Mouse (Mus musculus) urinary bladder, postnatal 0 days (tissue): ENCODE data around the gene Abhd17a. TPM values are rescaled to one million over a fixed set of nuclear protein-coding genes. Genes with fewer than 3 reads are reported as not detected.

Experiments used
- microRNA-seq: library from miRNA; unstranded; fragments of <30 nt; microRNA quantifications from one replicate; pipeline ENCODE4, GENCODE M21; 2016
- polyA plus RNA-seq: library from polyadenylated mRNA; unstranded; fragments of >200 nt; fragmentation: Nextera tagmentation; extraction: Ambion mirVana; gene quantifications from 2 replicates; pipeline ENCODE4 v1.2.1, GENCODE M21; 2015

The Abhd17a gene
- 73.0 and 80.4 TPM in 2 replicates for polyA plus RNA-seq

DNA sequence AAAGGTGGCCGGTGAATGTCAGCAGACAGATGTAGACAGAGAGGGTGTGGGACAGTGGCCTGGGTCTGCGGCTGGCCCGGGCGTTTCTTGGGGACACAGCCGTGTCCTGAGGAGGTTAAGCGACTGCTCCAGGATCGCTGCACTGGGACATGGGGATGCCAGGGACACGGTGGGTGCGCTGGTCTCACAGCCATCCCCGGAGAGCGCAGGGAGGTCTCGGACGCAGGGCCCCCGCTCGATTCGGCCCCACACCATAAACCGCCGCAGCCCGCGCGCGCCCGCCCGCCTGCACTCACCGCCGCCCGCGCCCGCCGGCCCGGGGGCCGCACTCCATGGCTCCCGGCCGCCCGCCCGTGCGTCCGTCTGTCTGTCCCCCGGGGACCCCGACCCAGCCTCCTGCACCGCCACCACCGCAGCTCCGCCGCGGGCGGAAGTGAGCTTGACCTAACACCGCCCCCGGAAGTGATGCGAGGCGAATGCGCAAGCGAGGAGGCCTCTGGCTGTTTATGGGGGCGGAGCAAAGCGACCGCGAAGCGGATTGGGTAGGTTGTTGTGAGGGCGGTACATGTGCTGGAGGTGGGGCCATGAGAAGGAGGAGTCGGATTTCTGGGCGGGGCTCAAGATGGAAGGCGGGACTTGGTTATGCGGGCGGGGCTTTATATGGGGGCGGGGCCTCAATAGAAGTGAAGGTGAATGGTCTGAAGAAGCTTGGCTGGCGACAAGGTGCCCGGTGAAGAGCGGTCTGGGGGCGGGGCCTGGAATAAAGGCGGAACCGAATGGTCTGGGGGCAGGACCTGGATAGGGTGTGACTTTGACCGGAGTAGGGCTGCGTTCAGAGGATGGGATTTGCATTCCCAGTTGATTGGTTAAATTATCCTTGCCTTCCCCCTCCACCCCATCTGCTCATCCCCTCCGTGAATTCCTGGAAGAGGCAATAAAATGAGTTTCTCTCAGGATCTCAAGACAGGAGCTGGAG, at the start of gene Abhd17a:
Gene Abhd17a, minus strand, starts transcription at position 463 of the 976 bp plus-strand sequence.

DNA sequence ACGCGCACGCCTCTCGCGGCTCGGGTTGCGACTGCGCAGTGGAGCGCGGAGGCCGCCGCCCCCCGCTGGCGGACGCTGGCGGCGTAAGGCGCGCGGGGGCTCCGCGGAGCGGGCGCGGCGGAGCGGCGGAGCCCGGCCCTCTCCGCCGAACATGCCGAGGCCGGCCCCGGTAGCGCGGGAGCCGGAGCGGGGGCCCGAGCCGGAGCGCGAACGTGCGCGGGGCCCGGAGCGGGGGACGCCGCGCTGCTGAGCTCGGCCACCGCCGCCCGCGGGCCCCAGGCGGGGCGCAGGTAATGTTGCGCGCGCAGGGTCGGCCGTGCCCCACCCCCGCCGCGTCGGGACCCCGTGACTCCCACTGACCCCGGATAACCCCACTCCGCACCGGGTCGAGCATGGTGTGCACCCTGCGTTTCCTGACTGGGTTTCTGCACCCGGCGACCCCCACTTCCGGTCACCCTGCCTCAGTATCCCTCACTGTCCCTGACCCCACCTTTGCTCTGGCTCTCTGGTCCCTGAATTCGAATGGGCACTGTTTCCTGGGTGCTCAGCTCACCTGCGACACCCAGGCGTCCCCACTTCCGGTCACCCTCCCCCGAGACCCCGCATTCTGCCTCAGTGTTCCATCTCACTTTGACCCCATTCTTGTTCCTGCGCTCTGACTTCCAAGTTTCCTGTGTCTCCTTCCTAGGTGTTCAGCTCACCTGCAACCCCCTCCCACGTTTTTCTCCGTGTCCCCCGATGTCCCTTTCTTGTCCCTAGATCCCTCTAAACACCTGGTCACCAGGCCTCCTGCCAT, 32.7 kb upstream of the Abhd17a start, which contains the start of gene Csnk1g2:
Gene Csnk1g2, plus strand, starts transcription at position 178 of the 796 bp plus-strand sequence.

DNA sequence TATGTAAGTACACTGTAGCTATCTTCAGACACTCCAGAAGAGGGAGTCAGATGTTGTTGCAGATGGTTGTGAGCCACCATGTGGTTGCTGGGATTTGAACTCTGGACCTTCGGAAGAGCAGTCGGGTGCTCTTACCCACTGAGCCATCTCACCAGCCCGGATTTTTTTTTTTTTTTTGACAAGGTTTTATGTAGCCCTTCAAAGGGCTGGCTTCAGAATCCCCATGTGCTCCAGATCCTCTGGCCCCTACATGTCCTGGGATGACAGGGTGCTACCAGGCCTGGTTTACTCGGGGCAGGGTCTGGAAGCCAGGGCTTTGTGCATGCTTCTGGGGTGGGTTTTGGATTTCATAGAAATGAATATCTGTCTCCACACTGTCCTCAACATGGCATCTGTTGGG, 15.6 kb upstream of the Abhd17a start, which contains the start of gene Gm49322:
Gene Gm49322, plus strand, starts transcription at position 301 of the 400 bp plus-strand sequence.

DNA sequence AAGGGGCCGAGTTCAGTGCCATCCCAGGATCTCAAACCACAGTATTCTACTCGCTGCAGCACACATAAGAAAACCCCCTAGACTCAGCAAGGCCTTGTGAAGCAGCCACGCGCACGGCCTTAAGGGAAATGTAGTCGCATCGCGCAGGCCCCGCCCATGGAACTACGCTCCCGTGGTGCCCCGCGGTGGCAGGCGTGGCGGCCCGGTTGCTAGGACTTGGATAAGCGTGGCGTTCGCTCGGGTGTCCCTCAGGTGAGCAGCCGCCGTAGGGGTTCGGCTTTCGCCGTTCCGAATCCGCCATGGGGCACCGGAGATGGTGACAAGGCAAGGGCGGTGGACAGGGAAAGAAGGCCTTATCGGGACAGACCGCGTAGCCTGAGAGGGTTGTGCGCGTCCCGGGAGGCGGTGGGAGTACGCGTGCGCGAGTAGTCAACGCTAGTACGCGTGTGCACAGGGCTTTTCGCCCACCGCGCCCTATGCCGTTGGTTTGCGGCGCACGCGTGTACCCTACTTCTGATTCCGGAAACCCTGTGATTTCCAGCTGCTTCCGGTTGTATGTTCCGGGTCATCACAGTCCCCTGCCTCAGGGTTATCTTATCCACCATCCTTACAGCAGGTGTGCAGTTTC, 12.7 kb upstream of the Abhd17a start, which contains the start of the genes Scamp4 and Adat3:
Gene Scamp4, plus strand, starts transcription at position 175 of the 628 bp plus-strand sequence.
Gene Adat3, plus strand, starts transcription at position 183 of the 628 bp plus-strand sequence.

DNA sequence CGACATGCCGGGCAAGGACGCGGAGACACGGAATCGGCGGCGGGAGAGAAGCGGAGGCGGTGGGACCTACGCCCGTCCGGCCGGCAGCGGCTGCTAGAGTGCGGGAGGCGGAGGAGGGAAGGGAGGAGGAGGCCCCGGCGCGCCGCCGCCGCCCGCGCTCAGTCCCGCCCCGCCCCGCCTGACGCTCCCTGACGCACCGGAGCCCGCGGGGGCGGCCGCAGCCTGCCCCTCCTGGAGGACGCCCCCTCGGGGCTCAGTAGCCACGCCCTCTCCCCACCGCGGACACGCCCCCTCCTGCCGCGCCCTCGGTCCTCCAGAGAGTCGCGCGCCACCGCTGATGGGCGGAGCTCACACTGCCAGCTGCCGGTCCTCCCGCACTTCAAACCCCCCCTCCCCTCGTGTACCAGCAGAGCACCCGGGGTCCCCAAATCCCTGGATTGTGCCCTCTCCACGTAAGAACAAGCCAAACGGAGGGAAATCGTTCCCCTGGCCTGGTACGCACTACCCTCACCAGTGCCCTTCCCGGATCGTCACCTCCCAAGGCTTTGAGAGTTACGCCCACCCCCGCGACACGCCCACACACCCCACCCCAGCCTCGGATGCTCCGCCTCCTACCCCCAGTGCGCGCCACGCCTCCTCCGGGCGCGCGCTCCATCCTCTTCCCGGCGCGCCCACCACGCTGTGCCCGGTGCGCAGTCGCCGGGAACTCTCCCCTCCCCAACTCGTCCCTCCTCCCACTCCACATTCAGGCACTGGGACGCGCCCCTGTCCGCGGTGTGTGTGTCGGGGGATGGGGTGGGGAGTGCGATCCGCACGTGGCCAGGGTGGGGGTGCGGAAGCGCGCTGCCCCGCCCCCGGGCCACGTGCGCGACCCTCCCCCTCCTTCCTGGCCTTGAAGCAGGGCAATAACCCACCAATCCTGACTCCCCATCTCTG, 12.7 kb downstream of the Abhd17a start, which contains the start of gene Klf16:
Gene Klf16, minus strand, starts transcription at position 127 of the 936 bp plus-strand sequence.

DNA sequence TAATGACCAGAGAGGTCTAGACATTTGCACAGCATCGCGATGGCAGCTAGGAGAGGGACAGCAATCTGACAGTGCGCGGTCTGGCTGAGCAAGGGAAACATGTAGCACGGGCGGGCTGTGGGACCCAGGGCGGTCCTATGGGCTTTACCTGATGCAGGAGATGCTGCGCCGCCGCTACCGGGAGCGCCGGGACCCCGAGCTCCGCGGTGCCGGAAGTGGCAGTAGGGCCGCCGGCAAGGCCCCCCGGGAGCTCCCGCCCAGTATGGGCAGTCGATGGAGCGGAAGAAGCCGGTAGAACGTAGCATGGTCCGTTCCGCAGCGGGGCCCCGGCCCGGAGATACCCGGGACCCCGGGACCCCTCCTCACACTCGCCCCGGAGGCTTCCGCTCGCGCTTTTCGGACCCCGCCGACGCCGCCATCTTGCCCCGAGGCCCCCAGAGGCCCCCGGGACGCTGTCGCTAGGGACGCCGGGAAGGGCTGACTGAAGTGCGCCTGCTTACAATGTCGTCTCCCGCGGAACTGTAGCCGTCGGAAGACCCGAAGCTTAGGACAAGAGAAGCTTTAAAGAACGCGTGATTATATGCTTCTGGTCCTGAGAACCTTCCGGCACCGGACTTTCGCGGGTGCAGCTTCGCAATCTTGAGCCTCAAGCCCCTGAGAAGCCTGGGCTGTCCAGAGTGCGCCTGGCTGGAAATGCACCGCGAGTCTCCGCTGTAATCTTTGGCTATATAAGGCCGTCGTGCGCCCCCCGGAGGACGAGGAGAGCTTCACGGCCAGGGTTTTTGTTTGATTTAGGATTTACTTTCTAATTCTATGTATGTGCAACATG, 28.8 kb downstream of the Abhd17a start, which contains the start of gene Rexo1:
Gene Rexo1, minus strand, starts transcription at position 445 of the 829 bp plus-strand sequence.

DNA sequence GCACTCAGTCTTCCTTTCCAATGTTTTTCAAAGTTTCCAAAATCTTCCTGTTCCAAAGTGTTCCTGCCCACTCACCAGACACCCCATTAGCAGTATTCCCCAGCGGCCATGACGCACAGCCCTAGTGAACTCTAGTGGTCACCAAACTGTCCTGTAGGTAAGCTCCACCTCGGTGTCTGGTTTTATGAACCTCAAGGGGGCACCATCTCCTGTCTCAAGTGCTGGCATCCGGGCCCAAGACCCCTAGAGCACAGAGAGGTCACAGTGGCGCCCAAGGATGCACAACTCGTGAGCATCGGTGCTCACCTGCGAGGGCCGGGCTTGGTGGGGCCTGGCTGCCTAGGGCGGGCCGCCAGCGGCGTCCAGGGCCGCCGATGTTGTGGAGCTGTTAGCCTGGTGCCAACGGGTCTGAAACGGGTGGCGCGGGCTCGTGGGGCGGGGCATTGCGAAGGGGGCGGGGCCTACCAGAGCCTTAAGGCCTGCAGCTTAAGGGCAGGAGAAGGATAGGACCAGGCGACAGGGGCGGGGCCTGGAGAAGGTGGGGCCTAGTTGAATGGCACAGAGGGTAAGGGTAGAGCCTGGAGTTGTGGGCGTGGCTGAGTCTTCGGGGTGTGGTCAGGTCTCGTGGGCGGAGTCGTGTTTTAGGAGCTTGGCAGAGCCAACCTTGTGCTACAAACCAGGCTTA, 51.3 kb downstream of the Abhd17a start, which contains the start of gene Atp8b3:
Gene Atp8b3, minus strand, starts transcription at position 415 of the 685 bp plus-strand sequence.

Small RNAs within 50 kb of the gene (microRNA-seq; reads per million reads assigned to microRNA genes)
- gene Mir6912, result not detected

Other genes with a start within 250 kb of the Abhd17a start
- gene Adamtsl5, start 241.9 kb downstream of the Abhd17a start, polyA plus RNA-seq, result 21.4 and 22.9 TPM in 2 replicates
- not detected in 2 replicates for gene Plk5, start 233.9 kb downstream of the Abhd17a start, polyA plus RNA-seq
- gene Mex3d, start 202.7 kb downstream of the Abhd17a start, polyA plus RNA-seq, result 3.7 and 4.2 TPM in 2 replicates
- gene Mbd3, start 190.8 kb downstream of the Abhd17a start, polyA plus RNA-seq, result 93.3 and 96.5 TPM in 2 replicates
- gene Uqcr11, start 183.5 kb downstream of the Abhd17a start, polyA plus RNA-seq, result 829 and 1,098 TPM in 2 replicates
- 28.2 and 29.8 TPM in 2 replicates for gene Tcf3, start 156.7 kb downstream of the Abhd17a start, polyA plus RNA-seq
- not detected in 2 replicates for gene Onecut3, start 95.5 kb downstream of the Abhd17a start, polyA plus RNA-seq
- gene Atp8b3, start 51.2 kb downstream of the Abhd17a start, polyA plus RNA-seq, result 0.05 and 0.07 TPM in 2 replicates
- 8.7 and 9.3 TPM in 2 replicates for gene Rexo1, start 28.8 kb downstream of the Abhd17a start, polyA plus RNA-seq
- gene Klf16, start 13.0 kb downstream of the Abhd17a start, polyA plus RNA-seq, result 8.8 and 9.9 TPM in 2 replicates
- 62.1 and 62.3 TPM in 2 replicates for gene Scamp4, start 12.5 kb upstream of the Abhd17a start, polyA plus RNA-seq
- gene Adat3, start 12.5 kb upstream of the Abhd17a start, polyA plus RNA-seq, result 3.7 and 5.5 TPM in 2 replicates
- gene Gm49322, start 15.7 kb upstream of the Abhd17a start, polyA plus RNA-seq, result 0.82 and 1.4 TPM in 2 replicates
- gene Csnk1g2, start 32.5 kb upstream of the Abhd17a start, polyA plus RNA-seq, result 95.0 and 98.7 TPM in 2 replicates
- gene Btbd2, start 66.7 kb upstream of the Abhd17a start, polyA plus RNA-seq, result 29.3 and 31.7 TPM in 2 replicates
- 40.8 and 44.3 TPM in 2 replicates for gene Mknk2, start 87.8 kb upstream of the Abhd17a start, polyA plus RNA-seq
- 64.5 and 80.1 TPM in 2 replicates for gene Mob3a, start 111.6 kb upstream of the Abhd17a start, polyA plus RNA-seq
- 16.9 and 19.6 TPM in 2 replicates for gene Izumo4, start 111.8 kb upstream of the Abhd17a start, polyA plus RNA-seq
- gene Ap3d1, start 151.9 kb upstream of the Abhd17a start, polyA plus RNA-seq, result 44.7 and 50.1 TPM in 2 replicates
- 6.0 and 6.6 TPM in 2 replicates for gene Dot1l, start 164.9 kb upstream of the Abhd17a start, polyA plus RNA-seq
- gene Sf3a2, start 207.9 kb upstream of the Abhd17a start, polyA plus RNA-seq, result 34.2 and 40.0 TPM in 2 replicates
- gene Plekhj1, start 208.3 kb upstream of the Abhd17a start, polyA plus RNA-seq, result 63.9 and 66.1 TPM in 2 replicates
- gene Amh, start 214.9 kb upstream of the Abhd17a start, polyA plus RNA-seq, result not detected in 2 replicates
- 2.2 and 2.9 TPM in 2 replicates for gene Jsrp1, start 223.2 kb upstream of the Abhd17a start, polyA plus RNA-seq
- gene Oaz1, start 236.3 kb upstream of the Abhd17a start, polyA plus RNA-seq, result 1,130 and 1,319 TPM in 2 replicates